Mouse (Mus musculus) kidney, postnatal 4 days (tissue): Measurements from ENCODE around the gene Gpr68.

Experiments
- DNase-seq, 2 experiments: peaks; one replicate each; pipeline ENCODE4 v3.0.0; 2021; ENCODE audit warnings: mixed read lengths in 2 of 2

Gene Gpr68

DNA sequence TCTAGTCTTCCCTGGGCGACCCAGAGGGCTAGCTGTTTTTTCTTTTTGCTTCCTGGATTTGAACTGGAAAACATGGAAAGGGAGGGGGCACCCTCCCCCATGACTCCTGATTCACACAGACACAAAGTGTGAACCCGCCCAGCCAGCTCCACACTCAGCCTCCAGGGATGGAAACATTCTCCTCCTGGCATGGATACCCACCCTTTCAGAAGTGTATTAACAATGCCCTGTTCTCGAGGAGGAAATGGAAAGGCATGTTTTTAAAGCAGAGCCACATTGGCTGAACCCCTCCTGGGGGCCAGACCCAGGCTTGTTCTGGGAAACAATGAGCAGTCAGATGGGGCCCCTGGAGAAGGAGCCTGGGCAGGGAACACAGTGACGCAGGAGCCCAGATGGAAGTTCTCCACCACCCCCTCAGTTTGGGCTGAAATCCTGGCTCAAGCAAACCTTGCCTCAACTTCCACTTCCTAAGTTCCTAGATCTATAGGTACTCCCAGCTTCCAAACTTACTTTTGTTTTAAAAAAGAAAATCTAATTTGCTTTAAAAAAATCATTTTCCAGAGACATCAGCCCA lies 39.9 kb downstream of the Gpr68 start:
- no peak for DNase-seq

DNA sequence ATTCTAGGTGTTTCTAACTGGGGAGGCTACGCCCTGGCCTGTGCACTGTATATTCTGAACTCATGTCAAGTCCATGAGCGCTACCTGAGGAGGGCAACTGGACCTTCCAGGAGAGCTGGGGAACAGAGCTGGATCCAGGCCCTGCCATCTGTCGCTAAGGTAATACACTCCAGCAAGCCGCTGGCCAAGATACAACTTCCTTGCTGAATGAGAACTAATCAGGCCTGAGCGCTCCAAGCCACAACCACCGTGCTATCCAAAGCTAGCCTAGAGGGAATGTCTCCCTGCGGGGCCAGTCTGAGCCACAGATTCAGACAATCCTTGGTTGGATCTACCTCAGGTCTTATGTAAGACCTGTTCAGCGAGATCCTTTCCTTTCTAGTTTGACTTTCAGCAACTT lies 40.9 kb downstream of the Gpr68 start:
- DNase-seq, result no peak

DNA sequence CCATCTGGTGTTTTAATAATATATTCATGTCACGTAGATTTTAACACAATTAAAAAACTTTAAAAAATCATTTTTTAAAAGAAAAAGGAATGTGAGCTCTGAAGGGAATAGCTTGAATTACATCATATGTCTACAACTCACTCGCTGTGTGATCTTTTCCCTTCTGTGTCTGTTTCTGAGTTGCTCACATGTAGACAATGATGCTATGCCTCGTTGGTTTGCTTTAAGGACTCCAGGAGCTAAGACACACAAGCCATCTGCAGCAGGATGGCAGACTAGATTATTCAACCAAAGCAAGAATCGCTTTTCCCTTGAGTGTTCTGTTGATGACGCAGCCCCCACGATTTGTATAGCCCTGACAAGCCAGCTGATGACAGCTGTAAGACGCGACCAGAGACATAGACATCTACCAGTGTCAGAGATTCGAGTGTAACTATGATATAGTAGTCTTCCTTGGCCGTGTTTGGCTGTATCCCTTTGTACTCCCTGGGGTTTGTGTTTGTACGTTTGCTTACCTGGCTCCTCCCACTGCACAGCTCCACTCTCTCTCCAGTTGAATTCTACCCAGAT lies 42.4 kb downstream of the Gpr68 start:
- DNase-seq, result no peak

DNA sequence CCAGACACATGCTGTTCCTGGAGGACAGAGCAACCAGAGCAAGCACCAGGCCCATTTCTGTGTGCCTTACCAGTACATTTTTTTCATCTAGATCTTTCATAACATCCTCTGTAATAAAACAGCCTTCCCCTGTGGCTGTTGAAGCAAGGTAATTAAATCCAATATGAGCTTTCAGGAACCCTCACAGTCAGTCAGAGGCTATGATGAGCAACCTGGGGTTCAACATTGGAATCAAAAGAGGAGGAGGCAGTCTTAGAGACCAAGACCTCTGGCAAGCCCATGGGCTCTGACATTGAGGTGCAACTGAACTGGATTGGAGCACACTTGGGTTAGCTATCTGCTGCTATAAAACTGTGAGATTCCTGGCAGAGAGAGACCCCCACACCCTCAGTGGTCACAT lies 42.9 kb downstream of the Gpr68 start:
- no peak for DNase-seq

DNA sequence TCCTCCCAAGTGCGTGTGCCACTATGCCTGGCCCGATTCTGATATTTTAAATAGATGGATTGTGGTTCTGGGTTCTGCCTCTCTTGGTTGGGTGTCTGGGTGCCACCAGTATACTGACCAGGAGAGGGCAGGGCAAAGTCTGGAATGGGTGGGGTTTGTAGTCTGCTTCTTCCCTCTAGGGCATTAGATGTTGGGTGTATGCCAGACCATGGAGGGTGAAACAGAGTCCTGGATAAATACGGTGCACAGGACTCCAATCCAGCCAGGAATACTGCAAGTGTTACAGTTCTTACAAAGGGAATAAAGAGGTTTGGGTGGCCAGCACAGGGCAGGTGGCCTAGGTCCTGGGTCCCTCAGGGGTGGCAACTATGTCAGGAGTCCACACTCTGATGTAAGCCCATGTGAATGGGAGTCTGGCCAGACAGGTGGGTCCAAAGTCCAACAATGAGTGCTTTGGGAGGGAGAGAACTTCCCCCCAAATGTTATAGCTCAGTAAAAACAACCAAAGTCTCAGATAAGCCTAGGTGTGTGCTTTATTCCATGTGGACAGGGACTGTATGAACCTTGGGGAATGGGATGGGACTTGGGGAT lies 45.0 kb downstream of the Gpr68 start:
- peak in 1 of 2 experiments; percentile 15 for DNase-seq

DNA sequence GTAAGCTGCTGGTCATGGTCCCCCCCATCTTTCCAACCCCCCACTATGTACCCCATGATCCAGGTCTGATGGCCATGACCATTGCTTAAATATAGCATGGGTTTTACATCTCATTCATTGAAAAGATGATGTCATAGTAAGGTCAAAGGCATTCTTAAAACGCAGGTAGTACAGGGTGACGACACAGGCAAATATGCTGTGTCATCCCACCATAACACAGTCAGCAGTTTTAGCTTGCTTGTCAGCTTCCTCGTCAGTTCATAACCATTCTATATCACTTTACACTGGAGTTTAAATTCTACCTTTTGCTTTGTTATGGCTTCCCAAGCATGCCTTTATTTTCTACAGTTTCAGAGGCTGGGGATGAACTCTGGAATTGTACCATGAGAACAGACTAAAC lies 45.7 kb downstream of the Gpr68 start:
- no peak for DNase-seq

DNA sequence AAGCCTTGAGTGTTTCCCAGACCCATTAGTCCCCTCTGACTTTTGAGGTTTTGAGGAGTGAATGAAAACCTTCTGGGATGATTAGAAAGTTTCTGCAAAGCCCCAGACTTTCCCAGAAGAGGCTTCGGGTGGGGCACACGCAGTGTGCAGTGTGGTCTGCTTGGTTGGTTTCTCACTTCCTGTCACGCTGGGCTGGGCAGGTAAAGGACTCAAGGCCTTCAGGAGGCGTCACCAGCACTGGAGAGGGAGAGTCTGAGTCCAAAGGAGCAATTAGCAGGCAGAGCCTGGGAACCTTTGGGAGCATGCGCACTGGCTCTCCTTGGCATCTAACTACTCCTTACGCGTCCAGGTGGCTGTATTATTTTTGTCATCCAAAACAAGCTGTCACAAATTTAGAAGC lies 50.2 kb downstream of the Gpr68 start:
- peak; percentile 60 to 75 for DNase-seq

DNA sequence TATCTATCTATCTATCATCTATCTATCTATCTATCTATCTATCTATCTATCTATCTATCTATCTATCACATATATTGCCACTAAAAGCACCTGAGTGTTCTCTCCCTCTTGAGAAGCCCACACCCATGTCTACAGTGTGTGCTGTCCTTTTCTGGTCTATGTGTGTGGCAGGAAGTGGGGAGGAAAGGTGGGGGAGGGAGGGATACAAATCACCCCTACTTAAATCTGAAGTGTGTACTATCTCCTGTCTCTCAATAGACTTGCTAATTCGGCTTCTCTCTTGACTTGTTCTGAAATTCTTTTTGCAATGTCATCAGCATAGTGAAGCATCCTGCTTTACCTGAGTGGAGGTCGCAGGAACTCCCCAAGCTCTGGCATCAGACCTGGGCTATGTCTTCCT lies 51.7 kb downstream of the Gpr68 start:
- no peak for DNase-seq

DNA sequence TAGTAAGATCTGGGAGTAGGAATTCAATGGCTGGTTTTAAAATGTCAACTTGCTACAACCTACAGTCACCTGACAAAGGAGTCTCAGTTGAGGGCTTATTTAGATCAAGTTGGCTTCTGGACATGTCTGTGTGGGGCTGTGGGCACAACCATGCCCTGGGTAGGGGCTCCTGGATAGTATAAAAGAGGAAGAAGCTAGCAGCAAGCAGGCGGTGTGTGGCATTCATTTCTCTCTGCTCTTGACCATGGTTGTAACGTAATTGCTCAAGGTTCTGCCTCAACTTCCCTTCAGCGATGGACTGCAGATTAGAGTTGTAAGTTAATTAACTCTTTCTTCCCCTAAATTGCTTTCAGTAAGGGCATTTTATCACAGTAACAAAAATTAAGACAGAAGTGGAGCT lies 55.6 kb downstream of the Gpr68 start:
- no peak for DNase-seq

DNA sequence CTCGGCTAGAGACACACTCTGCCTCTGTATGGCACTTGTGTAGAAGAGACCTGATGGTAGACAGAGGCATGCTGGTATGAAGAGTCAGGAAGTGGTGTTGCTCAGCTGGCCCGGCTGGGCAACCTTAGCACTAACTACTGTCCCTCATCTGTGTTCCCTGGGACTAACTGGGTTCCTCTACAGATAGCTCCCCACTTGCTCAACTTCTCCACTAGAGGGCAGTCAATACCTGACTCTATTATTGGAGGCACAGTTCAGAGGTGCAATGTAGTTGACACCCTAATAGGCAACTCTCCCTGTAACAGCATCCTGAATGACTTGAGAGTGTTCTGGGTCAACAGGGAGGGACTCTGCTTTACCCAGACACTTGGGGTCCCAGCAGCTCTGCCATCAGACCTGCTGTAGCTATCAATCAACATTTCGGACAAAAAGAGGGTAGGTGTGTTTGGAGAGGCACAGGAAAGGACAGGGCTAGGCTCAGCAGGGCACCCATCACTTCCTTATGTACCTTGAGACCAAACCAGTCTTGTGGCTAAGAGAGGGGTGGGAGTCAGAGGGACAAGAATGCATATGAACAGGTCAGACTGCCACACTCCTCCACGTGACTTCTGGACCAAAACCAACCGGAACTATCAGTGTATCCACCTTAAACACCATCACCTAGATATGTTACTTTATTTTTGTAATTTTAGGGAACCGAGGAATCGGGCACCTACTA lies 58.4 kb downstream of the Gpr68 start:
- DNase-seq, result peak; percentile 33 to 51

DNA sequence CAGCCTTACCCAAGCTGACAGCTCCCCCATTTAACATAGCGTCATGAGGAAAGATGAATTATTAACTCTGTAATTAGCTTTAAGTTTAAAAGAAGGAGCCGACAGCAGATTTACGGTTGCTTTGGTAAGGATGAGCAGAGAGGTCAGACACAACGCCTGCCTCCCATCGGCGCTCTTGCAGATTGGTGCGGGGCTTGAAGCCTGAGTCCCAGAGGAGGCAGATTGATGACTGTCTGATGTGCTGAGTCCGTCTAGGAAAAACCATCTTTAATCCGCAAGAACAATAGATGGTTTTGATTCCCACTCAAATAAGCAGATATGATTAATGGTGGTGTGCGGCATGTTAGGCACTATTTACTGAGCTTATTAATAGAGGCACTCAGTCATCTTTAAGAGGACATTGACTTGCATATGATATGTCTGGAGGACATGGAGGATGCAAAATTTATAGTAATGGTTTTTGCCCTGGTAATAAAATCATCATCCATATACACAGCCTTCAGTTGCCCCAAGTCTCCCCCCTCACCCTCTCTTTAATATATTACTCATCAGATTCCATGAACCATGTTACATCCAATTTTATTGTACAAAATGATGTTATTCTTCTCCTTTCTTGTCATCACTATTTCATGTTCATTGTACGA lies 60.4 kb downstream of the Gpr68 start:
- DNase-seq, result no peak

DNA sequence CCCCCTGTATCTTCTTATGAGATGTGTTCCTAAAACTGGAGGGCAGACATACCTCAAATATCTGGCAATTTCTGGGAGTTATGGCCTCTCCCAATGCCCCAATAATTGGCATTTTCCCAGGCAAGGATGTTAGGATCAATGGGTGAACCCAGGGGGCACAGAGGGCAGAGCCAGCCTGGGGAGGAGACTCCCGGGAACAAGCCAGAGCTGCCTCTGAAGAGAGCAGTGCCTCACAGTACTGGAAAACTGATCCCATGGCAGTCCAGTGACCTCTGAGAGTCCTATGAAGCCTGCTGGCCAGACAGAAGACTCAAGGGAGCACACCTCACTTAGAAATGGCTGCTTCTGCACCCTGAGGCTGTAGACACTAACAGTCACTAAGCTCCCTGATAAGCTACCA lies 61.4 kb downstream of the Gpr68 start:
- DNase-seq, result no peak

DNA sequence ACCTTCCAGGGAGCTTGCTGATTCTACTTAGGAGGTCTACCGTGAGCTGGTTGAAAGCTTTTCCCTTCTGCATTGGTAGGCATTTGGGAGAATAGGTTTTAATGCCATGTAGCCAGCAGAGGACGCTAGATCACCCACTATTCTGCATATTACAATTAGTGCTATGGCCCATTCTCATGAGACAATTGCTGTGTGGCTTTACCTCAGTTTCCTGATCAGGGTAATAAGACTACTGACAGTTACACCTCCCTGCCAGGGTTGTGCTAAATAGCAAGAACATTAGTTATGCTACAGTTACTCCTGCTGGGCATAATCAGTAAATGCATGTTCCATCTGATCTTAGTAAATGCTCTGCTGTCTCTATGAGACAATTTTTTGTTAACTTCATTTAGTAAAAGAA lies 62.2 kb downstream of the Gpr68 start:
- no peak for DNase-seq

DNA sequence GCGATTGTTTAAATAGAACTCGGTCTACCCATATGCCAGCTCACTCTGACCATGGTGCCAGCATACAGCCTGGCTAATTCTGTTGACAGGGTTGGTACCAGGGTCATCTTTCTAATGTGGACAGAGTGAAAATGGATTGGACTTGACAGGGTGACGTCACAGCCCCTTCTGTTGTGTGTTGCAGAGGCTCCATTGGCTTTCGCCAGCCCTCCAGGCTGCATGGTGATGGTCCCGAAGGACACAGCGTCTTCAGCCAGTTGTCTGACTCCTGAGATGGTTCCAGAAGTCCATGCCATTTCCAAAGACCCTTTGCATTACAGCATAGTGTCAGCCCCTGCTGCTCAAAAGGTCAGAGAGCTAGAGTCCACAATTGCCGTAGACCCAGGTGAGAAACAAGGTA lies 63.5 kb downstream of the Gpr68 start:
- no peak for DNase-seq

DNA sequence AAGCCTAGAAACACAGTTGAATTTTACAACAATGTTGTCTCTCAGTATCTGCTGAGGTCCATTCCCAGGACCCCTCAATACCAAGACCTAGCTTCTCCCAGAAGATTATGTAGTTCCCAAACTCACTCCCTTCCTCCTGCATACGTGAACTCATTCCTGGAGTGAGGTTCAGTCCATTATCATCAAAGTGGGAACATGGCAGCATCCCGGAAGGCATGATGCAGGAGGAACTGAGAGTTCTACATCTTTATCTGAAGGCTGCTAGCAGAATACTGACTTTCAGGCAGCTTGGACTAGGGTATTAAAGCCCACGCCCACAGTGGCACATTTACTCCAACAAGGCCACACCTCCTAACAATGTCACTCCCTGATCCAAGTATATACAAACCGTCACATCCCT lies 64.8 kb downstream of the Gpr68 start:
- DNase-seq, result no peak

DNA sequence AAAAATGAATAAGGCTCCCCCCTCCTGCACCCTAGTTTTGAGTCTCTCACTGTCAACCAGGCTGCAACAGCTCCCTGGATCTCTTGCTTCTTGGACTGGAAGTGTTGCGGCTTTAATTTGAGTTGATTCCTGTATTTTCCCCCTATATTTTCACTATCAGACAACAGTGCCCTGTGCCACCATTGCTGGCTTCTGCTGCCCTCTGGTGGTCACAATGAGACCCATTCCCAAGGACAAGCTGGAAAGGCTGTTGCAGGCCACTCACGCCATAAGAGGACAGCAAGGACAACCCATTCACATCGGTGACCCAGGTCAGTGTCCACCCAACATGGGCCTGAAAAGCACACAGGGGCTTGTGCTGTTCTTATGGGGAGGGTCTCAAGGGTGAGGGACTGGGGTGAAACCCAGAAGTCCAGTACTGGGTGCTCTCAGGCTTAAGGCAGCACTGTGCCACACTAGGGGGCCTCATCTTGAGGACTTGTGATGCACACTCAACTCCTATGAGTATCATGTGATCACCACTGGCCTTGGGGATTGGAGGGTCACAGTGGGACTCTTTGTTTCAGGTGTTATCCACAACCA lies 66.7 kb downstream of the Gpr68 start:
- peak; percentile 90 to 91 for DNase-seq

DNA sequence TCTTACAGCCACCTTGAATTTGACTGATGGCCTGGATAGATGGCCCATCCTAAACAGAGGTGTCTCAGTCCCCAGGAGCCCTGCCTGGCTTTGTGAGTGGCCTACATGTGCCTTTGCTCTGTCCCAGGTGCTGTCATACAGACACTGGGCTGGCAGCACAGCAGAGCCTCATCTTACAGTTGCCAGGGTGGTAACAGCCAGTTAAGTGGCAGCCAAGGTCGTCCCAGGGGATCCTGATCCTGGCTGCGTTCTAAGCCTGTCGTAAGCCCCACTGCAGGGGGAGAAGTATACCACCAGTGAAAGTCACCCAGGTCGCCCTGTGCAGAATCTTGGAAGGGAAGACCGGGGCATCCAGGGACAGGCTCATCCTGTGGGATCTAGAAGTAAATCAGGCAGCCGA lies 68.1 kb downstream of the Gpr68 start:
- DNase-seq, result no peak

DNA sequence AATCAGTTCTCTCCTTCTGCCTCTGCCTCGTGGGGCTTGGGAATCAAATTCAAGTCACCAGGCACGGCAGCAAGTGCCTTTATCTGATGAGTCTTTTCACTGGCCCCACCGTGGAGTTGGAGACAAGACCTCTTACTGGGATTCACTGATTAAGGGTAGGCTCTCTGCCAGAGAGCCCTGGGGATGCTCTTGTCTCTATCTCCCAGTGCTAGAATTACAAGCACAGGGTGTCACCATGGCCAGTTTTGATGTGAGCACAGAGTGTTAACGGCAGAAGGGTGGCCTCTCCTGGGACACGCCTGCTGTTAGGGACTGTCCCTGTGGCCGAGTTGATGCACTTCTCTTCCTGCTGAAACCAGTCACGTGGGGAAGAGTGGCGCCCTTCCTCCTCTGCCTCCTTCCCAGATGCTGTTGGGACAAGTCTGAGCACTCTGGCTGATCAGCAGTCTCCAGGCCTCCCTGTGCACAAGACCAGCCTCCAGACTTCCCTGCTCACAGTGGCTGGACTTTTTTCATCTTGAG lies 68.9 kb downstream of the Gpr68 start:
- no peak for DNase-seq

DNA sequence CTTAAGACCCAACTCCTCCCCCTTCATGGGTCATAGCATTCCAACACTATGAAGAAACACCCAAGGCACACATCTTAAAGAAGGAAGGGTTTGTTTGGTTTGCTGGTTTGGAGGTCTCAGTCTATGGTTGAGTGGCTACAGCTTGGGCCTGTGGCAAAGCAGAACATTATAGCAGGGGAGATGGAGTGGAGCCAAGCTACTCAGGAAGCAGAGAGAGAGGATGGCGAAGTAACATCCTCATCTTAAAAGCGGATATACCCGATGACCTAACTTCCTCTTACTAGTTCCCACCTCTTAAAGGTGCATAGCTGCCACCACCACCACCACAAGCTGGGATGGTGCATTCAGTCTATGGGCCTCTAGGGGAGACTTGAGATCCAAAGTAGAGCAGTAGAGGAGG lies 70.8 kb downstream of the Gpr68 start:
- DNase-seq, result no peak

DNA sequence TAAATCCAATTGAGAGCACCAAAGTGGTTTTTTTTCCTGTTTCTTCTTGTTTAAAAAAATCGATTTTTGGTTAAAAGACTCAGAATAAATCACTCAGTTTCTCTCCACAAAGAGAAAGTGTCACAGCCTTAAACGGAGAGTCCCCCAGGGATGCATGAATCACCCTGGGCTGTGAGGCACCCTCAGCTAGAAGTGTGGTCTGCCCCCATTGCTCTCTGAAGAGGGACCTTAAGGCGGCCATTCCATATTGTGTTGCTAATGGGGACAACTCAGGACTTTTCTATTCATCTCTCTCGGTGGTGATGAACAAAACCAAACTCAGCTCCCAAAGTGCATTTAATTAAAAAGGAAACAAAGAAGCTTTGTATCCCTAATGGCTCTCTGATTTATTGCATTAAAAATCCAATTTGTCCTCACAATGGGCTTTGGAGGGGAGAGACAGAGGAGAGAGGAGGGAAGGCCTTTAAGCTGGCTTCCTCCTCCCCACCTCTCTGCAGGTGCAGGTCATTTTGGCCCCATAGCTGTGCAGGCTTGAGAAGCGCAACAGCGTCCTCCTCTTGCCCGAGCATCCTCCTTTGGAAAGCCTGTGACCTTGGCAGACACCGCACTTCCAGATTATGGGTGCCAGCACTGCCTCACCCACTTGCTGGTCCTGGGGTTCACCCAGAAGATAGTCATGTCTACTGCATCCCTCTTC lies 76.2 kb downstream of the Gpr68 start:
- DNase-seq, result no peak

DNA sequence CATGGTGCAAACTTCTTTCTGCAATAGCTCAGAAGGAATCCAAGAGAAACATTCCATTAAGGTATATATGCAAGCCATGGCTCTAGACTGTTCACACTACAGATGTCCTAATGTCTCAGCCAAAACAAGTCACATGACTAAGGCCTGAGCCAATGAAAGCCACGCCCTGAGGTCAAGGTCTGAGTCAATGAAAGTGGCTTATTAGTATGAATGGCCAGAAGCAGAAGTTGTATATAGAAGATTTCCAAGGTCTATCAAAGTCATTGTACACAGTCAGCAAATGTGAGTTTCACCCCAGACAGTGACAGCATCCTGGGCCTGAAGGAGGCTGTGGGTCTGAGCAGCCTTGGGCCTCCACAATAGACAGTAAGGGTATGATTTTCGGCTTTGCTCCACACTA lies 77.0 kb downstream of the Gpr68 start:
- no peak for DNase-seq
